Mouse (Mus musculus) midbrain, embryonic 16.5 days (tissue): ENCODE measurements at regions not wholly inside any gene's neighbourhood (a gene's known extent, or its start where the extent isn't known, plus 50 kb on each side); places are given as distances from the start of the nearest gene placed in this dataset.
A peak's percentile ranks its signal among the peaks of the same experiment; 100 is the strongest.

Experiments used
- ATAC-seq: fragments of 200-750 bp; cut with Nextera tagmentation; 2 replicates; pipeline ENCODE4 v1.8.0; 2017; ENCODE audit warnings: moderate TSS enrichment
- H3K27ac ChIP-seq: fragments of 300-500 bp; sonication (generic); 2 replicates; pipeline ENCODE4 v1.5.1; 2014; ENCODE audit warnings: mild to moderate bottlenecking, low read length, mixed read lengths
- H3K27me3 ChIP-seq: fragments of 300-500 bp; sonication (generic); 2 replicates; pipeline ENCODE4 v1.6.1; 2014; ENCODE audit warnings: low read depth, low read length, mixed read lengths; ENCODE audit not compliant: control insufficient read depth, insufficient read depth
- H3K36me3 ChIP-seq: fragments of 300-500 bp; sonication (generic); 2 replicates; pipeline ENCODE4 v1.6.1; 2014; ENCODE audit warnings: mild to moderate bottlenecking, low read length, moderate library complexity, mixed read lengths; ENCODE audit not compliant: control insufficient read depth, insufficient read depth
- H3K4me1 ChIP-seq: fragments of 300-500 bp; sonication (generic); 2 replicates; pipeline ENCODE4 v1.6.1; 2014; ENCODE audit warnings: mild to moderate bottlenecking, low read length, mixed read lengths; ENCODE audit not compliant: control insufficient read depth, insufficient read depth
- H3K4me2 ChIP-seq: fragments of 300-500 bp; sonication (generic); 2 replicates; pipeline ENCODE4 v1.6.1; 2014; ENCODE audit warnings: mild to moderate bottlenecking, low read length, mixed read lengths
- H3K4me3 ChIP-seq: fragments of 300-500 bp; sonication (generic); 2 replicates; pipeline ENCODE4 v1.5.1; 2014; ENCODE audit warnings: low read depth, mild to moderate bottlenecking, low read length, moderate library complexity, mixed read lengths
- H3K9ac ChIP-seq: fragments of 300-500 bp; sonication (generic); 2 replicates; pipeline ENCODE4 v1.6.1; 2014; ENCODE audit warnings: low read depth, low read length, mixed read lengths
- H3K9me3 ChIP-seq: fragments of 300-500 bp; sonication (generic); replicated peaks from 2 replicates; pipeline ENCODE4 v1.6.1; 2014; ENCODE audit warnings: mild to moderate bottlenecking, low read length, mixed read lengths; ENCODE audit not compliant: control insufficient read depth, poor library complexity, severe bottlenecking
- WGBS: fragments of 180-500 bp; shearing (Covaris S2); extraction: QIAGEN DNeasy Blood & Tissue Kit; methylation state at CpG from one replicate; pipeline ENCODE4 v1.1.7; 2014; 5-methylcytosine and 5-hydroxymethylcytosine counted together

- H3K27me3 ChIP-seq = no peaks in the 10 kb centered on the region
- no peaks in the 10 kb centered on the region for H3K4me1 ChIP-seq
- H3K9ac ChIP-seq = no peak overlapping the region
- ATAC-seq = no peak
- H3K4me3 ChIP-seq = no peak overlapping the region
- no peaks in the 10 kb centered on the region for H3K9me3 ChIP-seq
- 74% methylated on average over 8 of the region's 8 CpGs for WGBS
- H3K36me3 ChIP-seq = no peaks in the 10 kb centered on the region
- H3K4me2 ChIP-seq = no peak overlapping the region
- H3K27ac ChIP-seq = no peak overlapping the region
Measured at GRCm38 (mm10) chr8:8440903-8441302, 220.1 kb downstream of the Efnb2 start.

- no peaks in the 10 kb centered on the region for H3K27me3 ChIP-seq
- H3K4me1 ChIP-seq = peaks cover 4% of the 10 kb centered on the region; the same call in 1 of the 2 replicates
- no peaks in the 10 kb centered on the region for H3K36me3 ChIP-seq
- H3K4me2 ChIP-seq = no peak overlapping the region
- no peak overlapping the region for H3K27ac ChIP-seq
- H3K9ac ChIP-seq = no peak overlapping the region
- WGBS = 53% methylated on average over 4 of the region's 4 CpGs
- ATAC-seq = no peak
- no peaks in the 10 kb centered on the region for H3K9me3 ChIP-seq
- H3K4me3 ChIP-seq = no peak overlapping the region
Measured at GRCm38 (mm10) chr8:8426201-8426600, 234.8 kb downstream of the Efnb2 start.

- peaks cover 12% of the 10 kb centered on the region for H3K4me1 ChIP-seq
- H3K27ac ChIP-seq = no peak overlapping the region
- no peak overlapping the region for H3K4me3 ChIP-seq
- H3K36me3 ChIP-seq = no peaks in the 10 kb centered on the region
- ATAC-seq = no peak
- WGBS = 93% methylated on average over 2 of the region's 2 CpGs
- H3K4me2 ChIP-seq = no peak overlapping the region
- H3K27me3 ChIP-seq = no peaks in the 10 kb centered on the region
- H3K9ac ChIP-seq = no peak overlapping the region
- H3K9me3 ChIP-seq = no peaks in the 10 kb centered on the region
Measured at GRCm38 (mm10) chr8:8423443-8423842, 237.6 kb downstream of the Efnb2 start.

- no peak overlapping the region for H3K4me3 ChIP-seq
- 69% methylated on average over 5 of the region's 5 CpGs for WGBS
- H3K27me3 ChIP-seq = no peaks in the 10 kb centered on the region
- no peaks in the 10 kb centered on the region for H3K9me3 ChIP-seq
- ATAC-seq = no peak
- H3K9ac ChIP-seq = no peak overlapping the region
- H3K4me2 ChIP-seq = no peak overlapping the region
- no peaks in the 10 kb centered on the region for H3K36me3 ChIP-seq
- peaks cover 12% of the 10 kb centered on the region for H3K4me1 ChIP-seq
- H3K27ac ChIP-seq = no peak overlapping the region
Measured at GRCm38 (mm10) chr8:8421713-8422112, 239.3 kb downstream of the Efnb2 start.

GRCm38 (mm10) chr8:8419360-8420330 is 241.4 kb downstream of the Efnb2 start:
- Histone ChIP-seq H3K4me3 (no peak overlapping the region), H3K9me3 (no peaks in the 10 kb centered on the region), H3K36me3 (no peaks in the 10 kb centered on the region), H3K4me1 (peaks cover 10% of the 10 kb centered on the region), H3K27ac (no peak overlapping the region), H3K9ac (no peak overlapping the region), H3K4me2 (no peak overlapping the region), H3K27me3 (no peaks in the 10 kb centered on the region)
- 55% methylated on average over 15 of the region's 15 CpGs for WGBS
- peak; percentile 54 for ATAC-seq

GRCm38 (mm10) chr8:8418929-8419328 is 242.1 kb downstream of the Efnb2 start:
- ATAC-seq = no peak
- Histone ChIP-seq H3K9me3 (no peaks in the 10 kb centered on the region), H3K4me1 (peaks cover 10% of the 10 kb centered on the region), H3K4me2 (no peak overlapping the region), H3K4me3 (no peak overlapping the region), H3K9ac (no peak overlapping the region), H3K36me3 (no peaks in the 10 kb centered on the region), H3K27me3 (no peaks in the 10 kb centered on the region), H3K27ac (no peak overlapping the region)
- 98% methylated on average over 6 of the region's 6 CpGs for WGBS

GRCm38 (mm10) chr8:8418525-8418924 is 242.5 kb downstream of the Efnb2 start:
- H3K9ac ChIP-seq = no peak overlapping the region
- no peaks in the 10 kb centered on the region for H3K36me3 ChIP-seq
- no peak overlapping the region for H3K4me3 ChIP-seq
- peaks cover 10% of the 10 kb centered on the region for H3K4me1 ChIP-seq
- H3K27ac ChIP-seq = no peak overlapping the region
- no peaks in the 10 kb centered on the region for H3K27me3 ChIP-seq
- no peaks in the 10 kb centered on the region for H3K9me3 ChIP-seq
- no peak for ATAC-seq
- whole genome bisulfite sequencing = 86% methylated on average over 2 of the region's 2 CpGs
- H3K4me2 ChIP-seq = no peak overlapping the region

- Histone ChIP-seq H3K36me3 (no peaks in the 10 kb centered on the region), H3K4me2 (no peak overlapping the region), H3K27ac (no peak overlapping the region), H3K4me1 (peaks cover 10% of the 10 kb centered on the region), H3K4me3 (no peak overlapping the region), H3K9me3 (no peaks in the 10 kb centered on the region), H3K27me3 (no peaks in the 10 kb centered on the region), H3K9ac (no peak overlapping the region)
- no peak for ATAC-seq
- 76% methylated on average over 10 of the region's 10 CpGs for WGBS
Measured at GRCm38 (mm10) chr8:8416092-8416701, 244.8 kb downstream of the Efnb2 start.

GRCm38 (mm10) chr8:8407357-8407756 is 253.7 kb downstream of the Efnb2 start:
- H3K27ac ChIP-seq = no peak overlapping the region
- H3K9me3 ChIP-seq = peaks cover 3% of the 10 kb centered on the region; the same call in 1 of the 2 replicates
- ATAC-seq = no peak
- no peak overlapping the region for H3K9ac ChIP-seq
- no peak overlapping the region for H3K4me3 ChIP-seq
- H3K36me3 ChIP-seq = no peaks in the 10 kb centered on the region
- no peaks in the 10 kb centered on the region for H3K27me3 ChIP-seq
- 82% methylated on average over 3 of the region's 3 CpGs for WGBS
- no peaks in the 10 kb centered on the region for H3K4me1 ChIP-seq
- H3K4me2 ChIP-seq = no peak overlapping the region
